Mouse (Mus musculus): ENCODE measurements around the gene Ticrr.

DNA sequence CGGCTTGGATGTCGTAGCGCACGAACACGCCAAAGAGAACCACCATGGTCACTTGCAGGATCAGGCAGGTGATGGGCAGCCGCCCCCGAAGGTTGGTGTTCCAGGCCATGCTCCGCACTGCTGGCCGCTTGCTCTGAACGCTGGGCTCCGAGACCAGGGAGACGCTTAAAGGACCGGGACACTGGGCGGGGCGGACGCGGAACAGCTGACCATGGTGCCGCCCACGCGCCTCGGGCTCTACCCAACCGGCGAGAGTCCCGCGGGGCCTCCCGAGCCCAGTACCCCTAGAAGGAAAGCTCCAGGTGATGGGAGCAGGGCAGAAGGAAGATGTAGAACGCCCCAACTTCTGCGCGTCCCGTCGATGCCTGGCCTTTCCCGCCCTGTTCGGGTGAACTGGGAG is 42.6 kb upstream of the Ticrr start, which contains the start of gene Rhcg:
- TF ChIP-seq CTCF (IDR thresholded peaks at IDR 0.05; ENCODE audit: control insufficient read depth, insufficient read depth, insufficient read length) (no peak), USF1 (IDR thresholded peaks at IDR 0.05; ENCODE audit: low read depth) (no peak), CEBPB (IDR thresholded peaks at IDR 0.05; ENCODE audit: low read depth) (no peak), MYOG (IDR thresholded peaks at IDR 0.05; ENCODE audit: control insufficient read depth, extremely low read depth, insufficient read length) (no peak)

Measured in C2C12 (cell line).